Mouse (Mus musculus): ENCODE measurements at regions not wholly inside any gene's neighbourhood (a gene's known extent, or its start where the extent isn't known, plus 50 kb on each side); places are given as distances from the start of the nearest gene placed in this dataset.

DNA sequence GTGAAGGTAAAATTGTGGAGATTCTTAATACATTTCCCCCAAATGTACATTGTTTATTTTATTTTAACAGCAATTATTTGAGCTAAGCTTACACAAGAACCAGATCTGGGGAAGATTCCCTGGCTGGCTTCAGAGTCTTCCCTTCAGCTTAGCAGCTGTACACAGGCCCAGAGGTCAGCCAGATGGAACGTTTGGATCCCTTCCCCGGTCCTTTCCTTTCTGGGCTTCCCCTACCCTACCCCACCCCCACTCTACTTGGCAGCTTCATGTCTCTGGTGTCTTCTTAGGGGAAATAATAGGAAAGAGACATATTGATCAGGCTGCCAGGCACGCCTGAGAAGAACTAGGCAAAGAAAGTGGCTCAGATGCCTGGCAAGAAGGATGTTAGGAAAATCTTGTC, 172.4 kb downstream of the Zfp330 start:
- Histone ChIP-seq H3K27ac (ENCODE audit: insufficient read depth, low read depth, low read length) (no peak overlapping the region), H3K4me1 (ENCODE audit: control insufficient read depth, insufficient read depth, insufficient read length, low read length) (no peaks in the 10 kb centered on the region), H3K36me3 (ENCODE audit: control insufficient read depth, insufficient read depth, low read length) (no peaks in the 10 kb centered on the region), H3K27me3 (ENCODE audit: control insufficient read depth, insufficient read depth, low read length) (no peaks in the 10 kb centered on the region), H3K4me3 (ENCODE audit: low read depth, low read length) (no peak overlapping the region)
- no peak for TF ChIP-seq POLR2A (IDR thresholded peaks at IDR 0.05; ENCODE audit: low read depth, low read length)
- no peak for TF ChIP-seq CTCF (IDR thresholded peaks at IDR 0.05; ENCODE audit: extremely low read depth, insufficient read length, insufficient replicate concordance, low read depth, low read length)
- 35% methylated on average over 3 of the region's 3 CpGs for WGBS

DNA sequence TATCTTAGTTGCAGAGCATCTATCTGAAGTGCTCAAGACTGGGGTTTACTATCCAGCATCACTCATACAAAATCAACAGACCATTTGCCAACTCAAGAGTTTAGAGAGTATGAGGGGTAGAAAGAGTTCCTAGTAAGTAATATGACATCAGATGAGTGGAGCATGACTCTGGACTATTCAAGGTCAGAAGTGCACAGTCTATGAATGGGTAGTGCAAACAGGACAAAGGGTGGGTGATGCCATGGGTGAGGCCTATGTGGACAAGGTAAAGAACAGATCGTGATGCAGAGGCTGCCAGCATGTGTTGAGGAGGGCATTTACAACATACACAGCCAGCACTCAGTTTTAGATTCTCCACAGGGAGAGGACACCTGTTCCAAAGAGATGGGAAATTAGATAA, 170.4 kb upstream of the Il15 start:
- TF ChIP-seq POLR2A (IDR thresholded peaks at IDR 0.05; ENCODE audit: low read depth, low read length): no peak
- TF ChIP-seq CTCF (IDR thresholded peaks at IDR 0.05; ENCODE audit: extremely low read depth, insufficient read length, insufficient replicate concordance, low read depth, low read length): no peak
- Histone ChIP-seq H3K4me1 (ENCODE audit: control insufficient read depth, insufficient read depth, insufficient read length, low read length) (no peaks in the 10 kb centered on the region), H3K27ac (ENCODE audit: insufficient read depth, low read depth, low read length) (no peak overlapping the region), H3K27me3 (ENCODE audit: control insufficient read depth, insufficient read depth, low read length) (no peaks in the 10 kb centered on the region), H3K36me3 (ENCODE audit: control insufficient read depth, insufficient read depth, low read length) (no peaks in the 10 kb centered on the region), H3K4me3 (ENCODE audit: low read depth, low read length) (no peak overlapping the region)
- WGBS: 67% methylated on average over 1 of the region's 1 CpGs

DNA sequence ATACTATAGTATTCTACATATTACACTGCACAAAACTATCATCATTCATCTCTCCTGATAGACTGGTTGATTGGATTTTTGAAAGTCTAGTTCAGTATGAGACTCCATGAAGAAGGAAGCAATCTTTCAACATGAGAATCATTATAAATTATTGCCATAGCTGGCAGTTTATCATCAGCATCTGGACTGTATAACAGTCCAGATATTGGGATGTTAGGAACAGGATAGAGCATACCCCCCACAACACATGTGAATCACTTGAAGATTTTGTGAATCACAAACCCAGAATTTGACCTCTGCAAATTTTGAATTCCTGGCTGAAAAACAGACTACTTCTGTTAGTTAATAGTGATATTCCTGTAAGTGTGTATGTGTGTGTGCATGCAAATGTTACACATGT, 135.1 kb upstream of the Il15 start:
- Histone ChIP-seq H3K4me3 (ENCODE audit: low read depth, low read length) (no peak overlapping the region), H3K36me3 (ENCODE audit: control insufficient read depth, insufficient read depth, low read length) (no peaks in the 10 kb centered on the region), H3K4me1 (ENCODE audit: control insufficient read depth, insufficient read depth, insufficient read length, low read length) (no peaks in the 10 kb centered on the region), H3K27ac (ENCODE audit: insufficient read depth, low read depth, low read length) (no peak overlapping the region), H3K27me3 (ENCODE audit: control insufficient read depth, insufficient read depth, low read length) (no peaks in the 10 kb centered on the region)
- TF ChIP-seq POLR2A (IDR thresholded peaks at IDR 0.05; ENCODE audit: low read depth, low read length) (no peak), CTCF (IDR thresholded peaks at IDR 0.05; ENCODE audit: extremely low read depth, insufficient read length, insufficient replicate concordance, low read depth, low read length) (no peak)

DNA sequence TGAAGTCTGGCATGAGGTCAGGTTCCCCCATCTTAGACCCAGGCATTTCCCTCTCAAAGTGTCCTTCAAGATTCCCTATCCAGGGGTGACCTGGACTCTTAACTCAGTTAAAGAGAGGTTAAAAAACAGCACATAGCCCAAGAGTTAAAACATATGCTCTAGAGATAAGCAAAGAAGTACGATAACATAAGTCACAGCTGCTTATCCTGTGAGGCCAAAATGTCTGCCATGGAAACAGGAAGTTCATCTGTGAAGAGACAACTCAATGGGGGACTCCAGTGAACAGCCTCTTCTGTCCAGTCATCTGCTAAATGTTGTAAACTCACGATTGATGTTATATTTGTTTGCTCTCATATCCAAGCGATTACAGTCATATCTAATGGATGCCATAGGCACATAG, 126.1 kb upstream of the Il15 start:
- H3K36me3 ChIP-seq (ENCODE audit: control insufficient read depth, insufficient read depth, low read length): no peaks in the 10 kb centered on the region
- no peaks in the 10 kb centered on the region for H3K27me3 ChIP-seq (ENCODE audit: control insufficient read depth, insufficient read depth, low read length)
- H3K4me3 ChIP-seq (ENCODE audit: low read depth, low read length): no peak overlapping the region
- H3K4me1 ChIP-seq (ENCODE audit: control insufficient read depth, insufficient read depth, insufficient read length, low read length): no peaks in the 10 kb centered on the region
- H3K27ac ChIP-seq (ENCODE audit: insufficient read depth, low read depth, low read length): no peak overlapping the region
- WGBS: 76% methylated on average over 3 of the region's 3 CpGs
- TF ChIP-seq CTCF (IDR thresholded peaks at IDR 0.05; ENCODE audit: extremely low read depth, insufficient read length, insufficient replicate concordance, low read depth, low read length) (no peak), POLR2A (IDR thresholded peaks at IDR 0.05; ENCODE audit: low read depth, low read length) (no peak)

DNA sequence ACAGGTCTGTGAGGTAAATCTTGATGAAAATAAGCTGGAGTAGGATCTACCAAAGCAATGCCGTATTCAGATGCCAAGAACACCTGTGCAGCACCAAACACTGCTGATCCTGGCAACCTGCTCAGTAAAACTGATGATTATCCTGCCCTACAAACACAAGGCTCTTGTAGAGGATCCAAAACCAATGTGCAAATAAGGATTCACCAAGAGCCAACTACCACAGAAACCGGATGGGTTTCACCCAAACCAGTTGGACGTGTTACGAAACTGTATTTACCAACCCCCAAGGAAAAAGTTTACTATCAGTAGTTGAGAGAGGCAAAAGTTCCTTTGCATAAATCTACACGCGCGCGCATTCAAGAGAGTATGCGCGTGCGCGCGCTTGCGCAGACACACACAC, 120.8 kb upstream of the Il15 start:
- TF ChIP-seq POLR2A (IDR thresholded peaks at IDR 0.05; ENCODE audit: low read depth, low read length) (no peak), CTCF (IDR thresholded peaks at IDR 0.05; ENCODE audit: extremely low read depth, insufficient read length, insufficient replicate concordance, low read depth, low read length) (no peak)
- no peaks in the 10 kb centered on the region for H3K36me3 ChIP-seq (ENCODE audit: control insufficient read depth, insufficient read depth, low read length)
- no peak overlapping the region for H3K27ac ChIP-seq (ENCODE audit: insufficient read depth, low read depth, low read length)
- H3K27me3 ChIP-seq (ENCODE audit: control insufficient read depth, insufficient read depth, low read length): no peaks in the 10 kb centered on the region
- WGBS: 88% methylated on average over 14 of the region's 14 CpGs
- H3K4me1 ChIP-seq (ENCODE audit: control insufficient read depth, insufficient read depth, insufficient read length, low read length): no peaks in the 10 kb centered on the region
- no peak overlapping the region for H3K4me3 ChIP-seq (ENCODE audit: low read depth, low read length)

DNA sequence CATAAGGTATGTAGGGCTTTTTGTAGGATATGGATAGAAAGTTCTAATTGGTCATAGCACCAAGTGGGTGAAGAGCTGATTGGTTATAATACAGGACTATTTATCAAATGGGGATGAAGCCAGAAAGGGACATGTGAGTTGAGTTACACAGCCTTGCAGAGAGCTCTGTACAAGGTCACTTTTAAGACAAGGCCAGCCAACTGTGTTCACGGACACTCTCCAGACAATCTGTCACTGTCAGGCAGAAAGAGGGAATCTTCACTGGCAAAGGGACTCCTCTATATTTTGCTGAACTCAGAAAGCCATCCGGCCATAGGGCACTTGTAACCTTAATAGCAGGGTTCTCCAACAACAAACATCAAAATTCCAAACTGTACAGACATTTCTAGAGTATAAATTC, 95.5 kb upstream of the Il15 start:
- 80% methylated on average over 2 of the region's 2 CpGs for WGBS

DNA sequence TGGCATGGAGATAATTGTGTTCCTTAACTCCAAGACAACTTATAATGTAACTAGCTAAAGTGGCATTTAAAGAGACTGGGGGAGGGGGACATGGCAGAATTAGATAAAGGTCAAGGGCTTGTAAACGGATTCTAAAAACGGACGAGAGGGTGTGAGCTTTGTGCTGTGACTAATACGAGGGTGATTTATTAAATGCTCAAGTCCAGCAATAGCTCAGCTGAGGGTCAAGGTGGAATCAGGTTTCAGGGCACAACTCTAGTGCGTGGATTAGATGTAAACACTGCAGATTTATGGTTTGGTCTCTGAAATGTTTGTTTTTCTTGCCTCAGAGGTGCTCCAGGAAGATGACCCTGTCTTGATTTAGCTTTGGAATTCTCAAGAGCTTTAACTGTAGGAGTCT, 74.8 kb upstream of the Il15 start:
- Histone ChIP-seq H3K4me3 (ENCODE audit: low read depth, low read length) (no peak overlapping the region), H3K4me1 (ENCODE audit: control insufficient read depth, insufficient read depth, insufficient read length, low read length) (no peaks in the 10 kb centered on the region), H3K27me3 (ENCODE audit: control insufficient read depth, insufficient read depth, low read length) (no peaks in the 10 kb centered on the region), H3K27ac (ENCODE audit: insufficient read depth, low read depth, low read length) (no peak overlapping the region), H3K36me3 (ENCODE audit: control insufficient read depth, insufficient read depth, low read length) (no peaks in the 10 kb centered on the region)
- no peak for TF ChIP-seq POLR2A (IDR thresholded peaks at IDR 0.05; ENCODE audit: low read depth, low read length)
- no peak for TF ChIP-seq CTCF (IDR thresholded peaks at IDR 0.05; ENCODE audit: extremely low read depth, insufficient read length, insufficient replicate concordance, low read depth, low read length)
- WGBS: 22% methylated on average over 5 of the region's 5 CpGs

More for the DNA sequence above, 95.5 kb upstream of the Il15 start:
- no peaks in the 10 kb centered on the region for H3K27me3 ChIP-seq (ENCODE audit: control insufficient read depth, insufficient read depth, low read length)
- H3K4me3 ChIP-seq (ENCODE audit: low read depth, low read length): no peak overlapping the region
- H3K4me1 ChIP-seq (ENCODE audit: control insufficient read depth, insufficient read depth, insufficient read length, low read length): no peaks in the 10 kb centered on the region
- no peaks in the 10 kb centered on the region for H3K36me3 ChIP-seq (ENCODE audit: control insufficient read depth, insufficient read depth, low read length)
- no peak overlapping the region for H3K27ac ChIP-seq (ENCODE audit: insufficient read depth, low read depth, low read length)
- TF ChIP-seq CTCF (IDR thresholded peaks at IDR 0.05; ENCODE audit: extremely low read depth, insufficient read length, insufficient replicate concordance, low read depth, low read length) (no peak), POLR2A (IDR thresholded peaks at IDR 0.05; ENCODE audit: low read depth, low read length) (no peak)

DNA sequence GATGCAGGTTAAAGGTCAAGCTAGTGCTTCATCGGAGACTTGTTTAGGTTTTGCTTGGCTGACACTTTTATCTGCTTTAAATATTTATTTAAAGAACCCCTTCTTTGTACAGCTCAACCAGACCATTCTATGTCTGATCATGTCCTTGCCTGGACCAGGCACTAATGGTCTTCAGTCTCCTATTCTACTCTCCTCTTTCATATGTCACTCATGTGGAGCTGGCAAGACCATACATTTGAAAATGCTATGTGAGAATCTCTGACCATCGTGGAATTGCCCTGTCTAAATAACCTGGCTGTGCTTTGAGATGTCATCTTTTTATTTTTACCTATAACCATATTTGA, 74.4 kb upstream of the Il15 start:
- Histone ChIP-seq H3K27me3 (ENCODE audit: control insufficient read depth, insufficient read depth, low read length) (no peaks in the 10 kb centered on the region), H3K4me1 (ENCODE audit: control insufficient read depth, insufficient read depth, insufficient read length, low read length) (no peaks in the 10 kb centered on the region), H3K4me3 (ENCODE audit: low read depth, low read length) (no peak overlapping the region), H3K27ac (ENCODE audit: insufficient read depth, low read depth, low read length) (no peak overlapping the region), H3K36me3 (ENCODE audit: control insufficient read depth, insufficient read depth, low read length) (no peaks in the 10 kb centered on the region)
- TF ChIP-seq POLR2A (IDR thresholded peaks at IDR 0.05; ENCODE audit: low read depth, low read length) (no peak), CTCF (IDR thresholded peaks at IDR 0.05; ENCODE audit: extremely low read depth, insufficient read length, insufficient replicate concordance, low read depth, low read length) (no peak)
- WGBS: 33% methylated on average over 2 of the region's 2 CpGs

Measured in small intestine, adult 2 months (tissue).